Mouse (Mus musculus) midbrain, embryonic 13.5 days (tissue): ENCODE data around the gene Megf9. TPM values are rescaled to one million over a fixed set of nuclear protein-coding genes. Genes with fewer than 3 reads are reported as not detected.

Experiments used
- ATAC-seq: fragments of 200-750 bp; cut with Nextera tagmentation; 2 replicates; pipeline ENCODE4 v1.8.0; 2017; ENCODE audit warnings: mild to moderate bottlenecking, moderate TSS enrichment, moderate library complexity
- H3K27ac ChIP-seq: fragments of 300-500 bp; sonication (generic); 2 replicates; pipeline ENCODE4 v1.5.1; 2015; ENCODE audit warnings: inconsistent platforms, mild to moderate bottlenecking, moderate library complexity
- H3K27me3 ChIP-seq: fragments of 300-500 bp; sonication (generic); 2 replicates; pipeline ENCODE4 v1.6.1; 2015; ENCODE audit warnings: mild to moderate bottlenecking, inconsistent platforms
- H3K36me3 ChIP-seq: fragments of 300-500 bp; sonication (generic); 2 replicates; pipeline ENCODE4 v1.6.1; 2015; ENCODE audit warnings: mild to moderate bottlenecking, inconsistent platforms
- H3K4me1 ChIP-seq: fragments of 300-500 bp; sonication (generic); replicated peaks from 2 replicates; pipeline ENCODE4 v1.6.1; 2015; ENCODE audit warnings: inconsistent platforms
- H3K4me2 ChIP-seq: fragments of 300-500 bp; sonication (generic); replicated peaks from 2 replicates; pipeline ENCODE4 v1.6.1; 2015; ENCODE audit warnings: moderate library complexity, mild to moderate bottlenecking, inconsistent platforms
- H3K4me3 ChIP-seq: fragments of 300-500 bp; sonication (generic); replicated peaks from 2 replicates; pipeline ENCODE4 v1.5.1; 2015; ENCODE audit warnings: mild to moderate bottlenecking, inconsistent platforms
- H3K9ac ChIP-seq: fragments of 300-500 bp; sonication (generic); replicated peaks from 2 replicates; pipeline ENCODE4 v1.6.1; 2015; ENCODE audit warnings: mild to moderate bottlenecking, inconsistent platforms
- H3K9me3 ChIP-seq: fragments of 300-500 bp; sonication (generic); 2 replicates; pipeline ENCODE4 v1.6.1; 2016; ENCODE audit warnings: mild to moderate bottlenecking, inconsistent platforms
- WGBS: fragments of 180-500 bp; shearing (Covaris S2); methylation state at CpG from one replicate; pipeline ENCODE4 v1.1.7; 2015; 5-methylcytosine and 5-hydroxymethylcytosine counted together
- polyA plus RNA-seq: library from polyadenylated mRNA; unstranded; fragments of >200 nt; fragmentation: Nextera tagmentation; extraction: Ambion mirVana; gene quantifications from 2 replicates; pipeline ENCODE4 v1.2.1, GENCODE M21; 2015

Megf9 gene
- polyA plus RNA-seq, 1 experiment from 2014 or later = 31.0 TPM

DNA sequence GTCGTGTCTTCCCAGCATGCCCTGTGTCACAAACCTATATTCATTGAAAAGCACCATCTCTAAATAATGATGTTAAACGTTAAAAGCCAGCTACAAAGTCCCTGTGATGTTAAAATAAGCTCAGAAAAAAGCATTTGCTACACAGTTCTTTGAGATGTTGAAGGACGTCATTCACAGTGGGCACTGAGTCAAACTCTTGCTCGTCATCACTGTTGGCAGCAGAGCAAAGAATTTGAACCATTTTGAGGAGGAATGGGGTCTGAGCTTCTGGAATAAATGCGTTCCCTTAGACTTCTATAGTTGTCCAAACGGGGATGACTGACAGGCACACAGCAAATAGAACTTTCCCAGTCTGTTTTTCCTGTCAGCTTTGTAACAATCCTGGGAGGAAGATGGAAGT lies 5.9 kb upstream of the Megf9 start:
- no peak overlapping the region for H3K9ac ChIP-seq
- no peak overlapping the region for H3K4me2 ChIP-seq
- 62% methylated on average over 6 of the region's 6 CpGs for WGBS

GRCm38 (mm10) chr4:70536661-70537580 lies 2.1 kb upstream of the Megf9 start:
- peak overlapping the region; percentile 100; the same call in 1 of the 2 replicates for H3K27ac ChIP-seq
- peaks cover 29% of the 10 kb centered on the region for H3K4me1 ChIP-seq
- ATAC-seq = no peak
- peaks cover 2% of the 10 kb centered on the region; the same call in 1 of the 2 replicates for H3K27me3 ChIP-seq
- H3K36me3 ChIP-seq = no peaks in the 10 kb centered on the region
- H3K9ac ChIP-seq = no peak overlapping the region
- H3K9me3 ChIP-seq = no peaks in the 10 kb centered on the region
- WGBS = 10% methylated on average over 2 of the region's 2 CpGs
- no peak overlapping the region for H3K4me3 ChIP-seq
- peak overlapping the region; percentile 77 for H3K4me2 ChIP-seq

More for the DNA sequence above, 5.9 kb upstream of the Megf9 start:
- H3K4me1 ChIP-seq = peaks cover 12% of the 10 kb centered on the region
- no peaks in the 10 kb centered on the region for H3K36me3 ChIP-seq
- H3K4me3 ChIP-seq = no peak overlapping the region
- no peak overlapping the region for H3K27ac ChIP-seq
- ATAC-seq = no peak
- H3K27me3 ChIP-seq = peaks cover 2% of the 10 kb centered on the region; the same call in 1 of the 2 replicates
- no peaks in the 10 kb centered on the region for H3K9me3 ChIP-seq

DNA sequence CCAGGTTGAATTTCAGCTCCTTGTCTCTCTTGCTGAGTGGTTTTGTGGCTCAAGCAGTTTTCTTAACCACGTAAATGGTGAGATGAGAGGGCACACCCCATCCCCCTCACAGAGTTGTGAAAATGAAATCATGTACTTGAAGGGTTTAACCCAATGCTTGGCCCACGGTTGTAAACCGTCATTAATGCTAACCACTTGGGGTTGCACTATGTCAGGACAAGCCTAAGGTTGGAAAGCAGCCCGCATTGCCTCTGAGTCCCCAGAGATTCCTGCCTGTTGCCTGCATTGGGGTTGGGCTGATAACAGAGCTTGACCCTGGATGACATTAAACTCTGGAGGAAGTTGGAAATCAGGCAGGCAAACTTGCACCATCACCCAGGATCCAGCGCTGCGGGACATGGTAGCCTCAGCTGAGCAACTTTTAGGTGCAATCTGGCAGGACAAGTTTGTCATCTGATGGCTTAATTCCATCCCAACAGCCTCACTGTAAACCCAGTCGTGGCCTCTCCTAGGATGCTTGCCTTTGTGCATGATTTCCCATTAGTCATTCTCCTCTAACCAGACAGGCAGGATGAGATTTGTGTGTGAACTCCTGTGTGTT lies 1.0 kb upstream of the Megf9 start:
- H3K9me3 ChIP-seq = no peaks in the 10 kb centered on the region
- no peaks in the 10 kb centered on the region for H3K27me3 ChIP-seq
- no peaks in the 10 kb centered on the region for H3K36me3 ChIP-seq
- peaks cover 37% of the 10 kb centered on the region for H3K4me1 ChIP-seq
- peak overlapping the region; percentile 77 for H3K4me2 ChIP-seq
- WGBS = 7% methylated on average over 7 of the region's 7 CpGs
- peak; percentile 4; the same call in 1 of the 2 replicates for ATAC-seq
- peak overlapping the region; percentile 97 for H3K9ac ChIP-seq
- peak overlapping the region; percentile 100 for H3K27ac ChIP-seq
- H3K4me3 ChIP-seq = peak overlapping the region; percentile 94

- Histone ChIP-seq H3K36me3 (no peaks in the 10 kb centered on the region), H3K4me1 (peaks cover 41% of the 10 kb centered on the region)
Measured at GRCm38 (mm10) chr4:70535289-70535688, 494 bp upstream of the Megf9 start.

GRCm38 (mm10) chr4:70534078-70534890 lies 511 bp downstream of the Megf9 start:
- Histone ChIP-seq H3K9ac (peak overlapping the region; percentile 97), H3K27me3 (no peaks in the 10 kb centered on the region), H3K9me3 (no peaks in the 10 kb centered on the region), H3K4me3 (peak overlapping the region; percentile 94), H3K4me1 (peaks cover 51% of the 10 kb centered on the region), H3K27ac (peak overlapping the region; percentile 100), H3K36me3 (no peaks in the 10 kb centered on the region), H3K4me2 (peak overlapping the region; percentile 90)
- ATAC-seq = peak; percentile 75
- under 1% methylated on average over 63 of the region's 66 CpGs for WGBS

More at GRCm38 (mm10) chr4:70535289-70535688, 494 bp upstream of the Megf9 start:
- Histone ChIP-seq H3K9me3 (no peaks in the 10 kb centered on the region), H3K27ac (peak overlapping the region; percentile 100), H3K9ac (peak overlapping the region; percentile 97), H3K27me3 (no peaks in the 10 kb centered on the region), H3K4me3 (peak overlapping the region; percentile 94), H3K4me2 (peak overlapping the region; percentile 77)
- ATAC-seq = peak; percentile 83; the same call in 1 of the 2 replicates
- WGBS = under 1% methylated on average over 18 of the region's 18 CpGs

GRCm38 (mm10) chr4:70533056-70533805 lies 1.6 kb downstream of the Megf9 start:
- Histone ChIP-seq H3K27ac (no peak overlapping the region), H3K4me3 (peak overlapping the region; percentile 94), H3K9me3 (no peaks in the 10 kb centered on the region), H3K9ac (peak overlapping the region; percentile 97), H3K36me3 (no peaks in the 10 kb centered on the region), H3K4me2 (peak overlapping the region; percentile 90), H3K4me1 (peaks cover 60% of the 10 kb centered on the region), H3K27me3 (no peaks in the 10 kb centered on the region)
- no peak for ATAC-seq
- WGBS = 25% methylated on average over 3 of the region's 3 CpGs

GRCm38 (mm10) chr4:70531021-70531420 lies 3.8 kb downstream of the Megf9 start:
- Histone ChIP-seq H3K4me1 (peaks cover 51% of the 10 kb centered on the region), H3K4me3 (peak overlapping the region; percentile 26), H3K9ac (no peak overlapping the region), H3K27me3 (no peaks in the 10 kb centered on the region), H3K36me3 (no peaks in the 10 kb centered on the region), H3K9me3 (no peaks in the 10 kb centered on the region), H3K4me2 (peak overlapping the region; percentile 51), H3K27ac (no peak overlapping the region)
- no peak for ATAC-seq
- WGBS = 77% methylated on average over 1 of the region's 1 CpGs

GRCm38 (mm10) chr4:70528622-70529021 lies 6.2 kb downstream of the Megf9 start:
- no peaks in the 10 kb centered on the region for H3K27me3 ChIP-seq
- no peak overlapping the region for H3K4me3 ChIP-seq
- no peaks in the 10 kb centered on the region for H3K9me3 ChIP-seq
- H3K4me2 ChIP-seq = peak overlapping the region; percentile 30
- WGBS = 78% methylated on average over 3 of the region's 3 CpGs
- H3K27ac ChIP-seq = no peak overlapping the region
- peaks cover 45% of the 10 kb centered on the region for H3K4me1 ChIP-seq
- H3K9ac ChIP-seq = no peak overlapping the region
- no peak for ATAC-seq
- no peaks in the 10 kb centered on the region for H3K36me3 ChIP-seq

DNA sequence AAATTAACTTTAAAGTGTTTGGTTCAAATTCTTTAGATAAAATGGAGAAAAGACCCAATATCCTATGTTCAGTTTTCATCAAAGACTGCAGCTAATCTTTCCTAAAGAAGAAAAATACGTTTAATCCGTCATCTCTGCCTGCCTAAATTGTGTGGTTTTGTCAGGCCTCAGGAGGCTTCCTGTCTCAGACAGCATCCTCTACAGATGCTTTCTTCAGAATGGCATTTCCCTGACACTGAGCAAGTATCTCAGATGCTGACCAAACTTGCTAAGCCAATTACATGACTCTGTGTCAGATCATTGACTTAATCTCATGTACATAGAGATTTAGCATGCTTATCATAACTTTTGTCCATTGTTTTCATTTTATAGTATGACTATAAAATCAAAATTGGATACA lies 11.4 kb downstream of the Megf9 start:
- WGBS = 52% methylated on average over 2 of the region's 2 CpGs
- H3K9ac ChIP-seq = no peak overlapping the region

DNA sequence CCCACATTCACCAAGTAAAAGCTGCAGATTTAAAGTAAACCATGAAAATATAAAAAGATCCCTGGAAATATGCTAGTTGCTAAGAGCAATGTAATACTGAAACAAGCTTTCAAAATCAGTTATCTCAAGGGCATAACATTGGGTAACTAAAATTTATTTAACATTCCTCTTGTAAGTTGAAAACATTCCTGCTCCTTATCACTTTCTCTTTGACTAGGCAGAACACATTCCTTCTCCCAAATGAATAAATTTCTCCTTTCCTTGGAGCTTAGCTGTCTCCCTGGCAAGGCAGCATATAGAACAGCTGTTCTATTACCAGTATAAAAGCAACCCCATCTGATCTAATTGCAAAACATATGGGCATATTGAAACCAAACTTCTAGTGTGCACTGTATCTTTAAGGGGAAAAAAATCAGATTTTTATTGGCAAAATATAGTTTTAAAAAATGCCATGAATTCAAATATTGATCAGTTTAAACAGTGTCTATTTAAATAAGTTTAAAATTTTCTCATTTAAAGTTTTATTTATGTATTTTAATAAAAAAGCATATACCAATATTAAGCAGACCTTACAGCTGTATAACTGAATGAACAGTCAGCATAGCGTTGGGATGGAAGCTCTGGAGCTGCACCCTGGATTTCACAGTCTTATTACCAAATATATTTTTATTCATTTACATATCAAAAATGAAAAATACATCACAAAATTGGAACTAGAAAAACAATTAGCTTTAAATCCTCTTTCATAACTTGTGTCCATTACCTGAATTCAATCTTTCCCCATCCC lies 13.1 kb downstream of the Megf9 start:
- Histone ChIP-seq H3K9ac (no peak overlapping the region), H3K4me1 (peaks cover 6% of the 10 kb centered on the region; the same call in 1 of the 2 replicates), H3K27me3 (no peaks in the 10 kb centered on the region), H3K9me3 (no peaks in the 10 kb centered on the region), H3K4me2 (no peak overlapping the region), H3K4me3 (no peak overlapping the region), H3K27ac (no peak overlapping the region), H3K36me3 (no peaks in the 10 kb centered on the region)
- no peak for ATAC-seq
- 95% methylated on average over 1 of the region's 1 CpGs for whole genome bisulfite sequencing

More for the DNA sequence above, 11.4 kb downstream of the Megf9 start:
- H3K27ac ChIP-seq = no peak overlapping the region
- peaks cover 6% of the 10 kb centered on the region; the same call in 1 of the 2 replicates for H3K4me1 ChIP-seq
- ATAC-seq = no peak
- no peak overlapping the region for H3K4me2 ChIP-seq
- H3K27me3 ChIP-seq = no peaks in the 10 kb centered on the region
- H3K9me3 ChIP-seq = no peaks in the 10 kb centered on the region
- H3K36me3 ChIP-seq = no peaks in the 10 kb centered on the region
- no peak overlapping the region for H3K4me3 ChIP-seq
